8 mouse cellular contexts compared by ENCODE assay signal in the genomic region with DNA sequence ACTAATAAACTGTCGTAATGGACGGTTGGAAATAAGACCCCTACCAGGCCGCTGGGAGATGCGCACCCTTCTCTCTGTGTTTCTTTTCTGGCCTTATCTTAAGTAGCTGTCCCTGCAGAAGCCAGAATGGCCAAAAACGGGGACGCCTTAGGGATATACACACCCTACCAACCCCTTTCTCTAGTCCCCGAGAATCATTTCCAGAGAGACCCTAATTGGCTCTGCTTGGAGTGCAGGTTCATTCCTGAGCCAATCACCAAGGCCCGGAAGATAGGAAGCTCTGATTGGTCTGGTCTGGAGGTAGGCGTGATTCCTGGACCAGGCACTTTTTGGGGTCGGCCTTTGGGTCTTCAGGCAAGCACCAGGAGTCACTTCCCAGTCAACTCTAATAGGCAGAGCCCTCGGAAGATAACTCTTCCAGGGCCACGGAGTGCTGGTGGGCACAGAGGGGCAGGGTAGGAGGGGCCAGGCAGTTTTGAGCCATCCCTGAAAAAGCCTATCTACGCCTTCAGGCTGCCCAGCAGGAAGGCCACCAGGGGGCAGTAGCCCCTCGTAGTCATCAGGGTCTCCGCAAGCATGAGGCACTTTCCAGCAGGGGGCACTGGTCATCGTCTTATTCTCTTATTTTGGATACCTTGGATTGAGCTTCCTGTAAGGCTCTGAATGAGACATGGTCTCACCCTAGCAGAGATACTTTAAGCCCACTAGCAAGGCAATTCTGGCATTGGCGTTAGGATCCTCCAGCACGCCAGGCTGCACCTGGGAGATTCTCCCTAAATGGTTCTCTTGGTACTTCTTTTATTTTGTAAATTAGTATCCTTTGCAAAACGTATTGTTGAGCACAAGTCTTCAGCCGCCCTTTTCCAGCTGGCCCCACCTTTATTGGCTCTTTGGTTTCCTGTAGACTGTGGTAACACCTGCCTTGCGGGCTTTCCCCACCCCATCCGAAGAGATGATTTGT. TPM values are rescaled to one million over a fixed set of nuclear protein-coding genes. Genes with fewer than 3 reads are reported as not detected.
DNase-seq lines count a peak whose midpoint lies in the region; ATAC-seq lines count a peak whose summit lies in the region.

No protein-coding gene starts in this region.

- no peaks in the 10 kb centered on the region for H3K27me3 ChIP-seq in hindbrain, embryonic 14.5 days (ENCODE audit: control insufficient read depth, insufficient read depth, low read length)

- H3K4me2 ChIP-seq in hindbrain, embryonic 14.5 days (replicated peaks) = peak overlapping the region; percentile 63

- H3K9me3 ChIP-seq in hindbrain, embryonic 14.5 days (ENCODE audit: control insufficient read depth, low read length) = no peaks in the 10 kb centered on the region

- peak; percentile 97 for ATAC-seq in hindbrain, embryonic 14.5 days (ENCODE audit: low FRiP score)

- DNase-seq in R1 (ENCODE audit: low read depth, low spot score) = peak; percentile 98
- peak; percentile 91 to 95 for DNase-seq in cerebellum, postnatal 25 days
- DNase-seq in frontal cortex, postnatal 25 days (ENCODE audit: low spot score in 2 of 2) = peak; percentile 99
- peak; percentile 99 for DNase-seq in hindbrain, embryonic 14.5 days (ENCODE audit: low spot score)
- peak; percentile 99 to 100 for DNase-seq in layer of hippocampus, postnatal 25 days (ENCODE audit: extremely low spot score in 1 of 2, low spot score in 1 of 2)
- DNase-seq in lung, postnatal 14 days = peak; percentile 98
- peak; percentile 92 for DNase-seq in ovary, postnatal 36 days (ENCODE audit: low spot score)
- peak; percentile 93 for DNase-seq in thymus, postnatal 14 days

- H3K4me1 ChIP-seq in hindbrain, embryonic 14.5 days (replicated peaks; ENCODE audit: control insufficient read depth, insufficient read depth, low read length) = no peaks in the 10 kb centered on the region; the same call in 1 of the 2 replicates

- H3K9ac ChIP-seq in hindbrain, embryonic 14.5 days = peak overlapping the region; percentile 61

- no peaks in the 10 kb centered on the region for H3K36me3 ChIP-seq in hindbrain, embryonic 14.5 days (replicated peaks; ENCODE audit: control insufficient read depth, insufficient read depth)

- WGBS in hindbrain, embryonic 14.5 days = 8% methylated on average over 22 of the region's 22 CpGs

- H3K4me3 ChIP-seq in hindbrain, embryonic 14.5 days (replicated peaks; ENCODE audit: low read length) = peak overlapping the region; percentile 44

- H3K27ac ChIP-seq in hindbrain, embryonic 14.5 days = peak overlapping the region; percentile 80

RNA-seq across cellular contexts. Expression of a gene that starts 9.1 kb away (rescaled TPM):
- polyA plus RNA-seq in hindbrain, embryonic 14.5 days (2014; fragmentation: Nextera tagmentation; extraction: Ambion mirVana) = 8.7 and 9.8 TPM in 2 replicates
- total RNA-seq in layer of hippocampus, postnatal 25 days (2021) = 10 to 100 TPM; 36.7 to 39.0 TPM

RNA-seq across cellular contexts. Expression of a gene that starts 56.9 kb away (rescaled TPM):
- polyA plus RNA-seq in hindbrain, embryonic 14.5 days (2014; fragmentation: Nextera tagmentation; extraction: Ambion mirVana) = 28.1 and 29.3 TPM in 2 replicates
- total RNA-seq in layer of hippocampus, postnatal 25 days (2021) = 10 to 100 TPM; 26.8 to 32.6 TPM

Comparison
In these comparisons a context has a peak if more than half of its experiments do, and no peak if none do; other contexts are left out.
1. Peak in every context shown above with its lines: DNase-seq, ATAC-seq, H3K4me3 ChIP-seq and H3K27ac ChIP-seq.